Mouse (Mus musculus) brain, embryonic 14.5 days (tissue): ENCODE measurements around the gene Teddm1b.

Experiments used
- CTCF ChIP-seq: fragments of 200-500 bp; IDR thresholded peaks from 2 replicates; pipeline ENCODE4 v1.5.1; 2012; ENCODE audit warnings: inconsistent platforms, mild to moderate bottlenecking, moderate library complexity, borderline replicate concordance; ENCODE audit not compliant: insufficient read depth, insufficient read length; ENCODE audit errors: extremely low read depth
- POLR2A ChIP-seq: fragments of 200-500 bp; IDR thresholded peaks from 2 replicates; pipeline ENCODE4 v1.6.1; 2012; ENCODE audit warnings: mild to moderate bottlenecking, inconsistent platforms, borderline replicate concordance; ENCODE audit not compliant: poor library complexity, insufficient read depth, insufficient read length, severe bottlenecking; ENCODE audit errors: extremely low read depth

GRCm38 (mm10) chr1:153910423-153910822 lies 36.3 kb downstream of the Teddm1b start:
- TF ChIP-seq POLR2A (no peak), CTCF (no peak)
